Comparison of ENCODE assay signal across 8 mouse cellular contexts in the genomic region with DNA sequence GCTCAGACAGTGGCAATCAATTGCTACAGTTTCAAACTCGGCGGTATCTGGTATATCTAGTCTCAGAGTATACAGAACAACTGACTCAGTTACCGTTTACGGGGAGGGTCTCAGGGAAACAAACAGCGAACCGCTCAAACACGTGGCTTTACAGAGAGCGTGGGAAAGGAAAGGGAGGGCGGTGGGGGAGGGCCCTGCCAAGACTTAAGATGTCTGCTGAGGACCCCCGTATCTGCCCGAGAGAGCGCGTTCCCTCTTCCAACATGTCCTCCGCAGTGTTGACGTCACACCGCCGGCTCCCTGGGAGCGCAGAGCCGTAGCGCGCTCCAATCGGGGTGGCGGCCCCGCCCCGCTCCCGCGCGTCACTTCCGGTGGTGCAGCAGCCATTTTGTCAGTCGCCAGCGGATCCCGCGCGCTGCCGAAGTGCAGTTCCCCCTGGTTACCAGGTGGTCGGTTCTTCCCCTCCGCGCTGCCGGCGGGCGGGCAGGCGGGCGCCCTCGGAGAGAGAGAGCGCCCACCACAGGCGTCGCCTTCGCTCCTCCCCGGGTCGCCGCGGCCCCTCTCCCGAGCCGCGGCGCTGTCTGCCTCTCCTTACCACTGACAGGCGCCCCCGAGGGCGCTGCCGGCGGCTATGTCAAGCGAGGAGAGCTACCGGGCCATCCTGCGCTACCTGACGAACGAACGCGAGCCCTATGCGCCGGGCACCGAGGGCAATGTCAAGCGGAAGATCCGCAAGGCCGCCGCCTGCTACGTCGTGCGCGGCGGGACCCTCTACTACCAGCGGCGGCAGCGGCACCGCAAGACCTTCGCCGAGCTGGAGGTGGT. TPM values are rescaled to one million over a fixed set of nuclear protein-coding genes. Genes with fewer than 3 reads are reported as not detected.
DNase-seq lines count a peak whose midpoint lies in the region; ATAC-seq and TF ChIP-seq lines count a peak whose summit lies in the region.

A gene (plus strand): TSS at position 453 of the 825 bp plus-strand sequence.

- peaks cover 4 to 25% of the 10 kb centered on the region in 2 experiments for H3K4me1 ChIP-seq in MEL (ENCODE audit: control insufficient read depth in 1 of 2, insufficient read depth in 2 of 2, low read length in 2 of 2)
- H3K4me1 ChIP-seq in cerebellum, adult 2 months (ENCODE audit: control insufficient read depth, insufficient read depth, low read length) = no peaks in the 10 kb centered on the region
- H3K4me1 ChIP-seq in forebrain, postnatal 0 days (ENCODE audit: insufficient read depth) = peaks cover 6% of the 10 kb centered on the region; the same call in 1 of the 2 replicates
- peaks cover 37% of the 10 kb centered on the region for H3K4me1 ChIP-seq in lung, embryonic 15.5 days

- peak; percentile 99 for DNase-seq in MEL (ENCODE audit: low read depth, low spot score)
- peak; percentile 98 to 99 for DNase-seq in cerebellum, adult 2 months
- DNase-seq in forebrain, postnatal 0 days = peak; percentile 100
- DNase-seq in heart, postnatal 4 days = peak; percentile 100
- DNase-seq in layer of hippocampus, adult 8-10 months (ENCODE audit: low spot score in 2 of 2) = peak; percentile 96 to 99
- DNase-seq in ovary, adult 18-20 months (ENCODE audit: low spot score) = peak; percentile 98
- peak; percentile 100 for DNase-seq in thymus, postnatal 0 days (ENCODE audit: low spot score)

- peak within 1 kb of the TSS; percentile 67 to 71 for H3K4me3 ChIP-seq in MEL (ENCODE audit: control insufficient read depth in 1 of 2, insufficient read depth in 1 of 2, low read depth in 2 of 2, low read length in 2 of 2)
- peak within 1 kb of the TSS; percentile 77 for H3K4me3 ChIP-seq in cerebellum, adult 2 months (replicated peaks; ENCODE audit: insufficient read depth, low read depth, low read length)
- H3K4me3 ChIP-seq in forebrain, postnatal 0 days (ENCODE audit: low read depth, low read length) = peak within 1 kb of the TSS; percentile 95
- H3K4me3 ChIP-seq in lung, embryonic 15.5 days = peak within 1 kb of the TSS; percentile 97

- no peak for TF ChIP-seq RAD21 in MEL (IDR thresholded peaks at IDR 0.05; ENCODE audit: low read depth, low read length)

- TF ChIP-seq POLR2A in MEL (IDR thresholded peaks at IDR 0.05; ENCODE audit: control insufficient read depth in 1 of 2, insufficient read depth in 1 of 2, low read depth in 1 of 2, low read length in 2 of 2, poor library complexity in 1 of 2) = peak in 1 of 2 experiments; percentile 75
- peak; percentile 79; the same call in 1 of the 2 replicates for TF ChIP-seq POLR2A in cerebellum, adult 2 months (IDR thresholded peaks at IDR 0.05; ENCODE audit: borderline replicate concordance, insufficient read depth, low read length)

- WGBS in cerebellum, adult 2 months = under 1% methylated on average over 83 of the region's 86 CpGs
- WGBS in forebrain, postnatal 0 days = 2% methylated on average over 81 of the region's 86 CpGs
- under 1% methylated on average over 78 of the region's 86 CpGs for WGBS in lung, embryonic 15.5 days

- TF ChIP-seq CTCF in MEL (IDR thresholded peaks at IDR 0.05 in 2 of 3, conservative IDR thresholded peaks at IDR 0.05 in 1 of 3; ENCODE audit: control insufficient read depth in 1 of 3, insufficient read depth in 1 of 3, low read depth in 2 of 3, low read length in 3 of 3, poor library complexity in 1 of 3, severe bottlenecking in 1 of 3) = no peak
- TF ChIP-seq CTCF in cerebellum, adult 2 months (IDR thresholded peaks at IDR 0.05; ENCODE audit: borderline replicate concordance, insufficient read depth, low read depth, low read length) = no peak
- peak; percentile 54 for TF ChIP-seq CTCF in forebrain, postnatal 0 days (IDR thresholded peaks at IDR 0.05; ENCODE audit: low read depth)

- peak within 1 kb of the TSS; percentile 85 for H3K27ac ChIP-seq in MEL (ENCODE audit: control insufficient read depth, low read depth, low read length)
- H3K27ac ChIP-seq in cerebellum, adult 2 months (ENCODE audit: insufficient read depth, low read length) = peak within 1 kb of the TSS; percentile 84
- H3K27ac ChIP-seq in forebrain, postnatal 0 days (ENCODE audit: low read depth, low read length) = peak within 1 kb of the TSS; percentile 94
- peak within 1 kb of the TSS; percentile 92 for H3K27ac ChIP-seq in lung, embryonic 15.5 days

- ATAC-seq in forebrain, postnatal 0 days = peak; percentile 98
- peak; percentile 98 for ATAC-seq in lung, embryonic 15.5 days (ENCODE audit: borderline replicate concordance, extremely low read depth, low FRiP score, low TSS enrichment)

- H3K4me2 ChIP-seq in forebrain, postnatal 0 days (ENCODE audit: low read depth) = peak within 1 kb of the TSS; percentile 71
- peak within 1 kb of the TSS; percentile 83 for H3K4me2 ChIP-seq in lung, embryonic 15.5 days

- peak in 1 of 2 experiments; percentile 50; a peak in 3 of 4 replicates for TF ChIP-seq EP300 in MEL (IDR thresholded peaks at IDR 0.05; ENCODE audit: low read depth in 1 of 2, low read length in 2 of 2)

- peak within 1 kb of the TSS; percentile 77 for H3K9ac ChIP-seq in MEL (ENCODE audit: control insufficient read depth, low read depth, low read length, poor library complexity, severe bottlenecking)
- H3K9ac ChIP-seq in forebrain, postnatal 0 days = peak within 1 kb of the TSS; percentile 92
- peak within 1 kb of the TSS; percentile 95 for H3K9ac ChIP-seq in lung, embryonic 15.5 days

- no peaks in the 10 kb centered on the region for H3K9me3 ChIP-seq in MEL (replicated peaks; ENCODE audit: insufficient read depth, low read length)
- H3K9me3 ChIP-seq in forebrain, postnatal 0 days (ENCODE audit: low read length) = no peaks in the 10 kb centered on the region
- H3K9me3 ChIP-seq in lung, embryonic 15.5 days = no peaks in the 10 kb centered on the region

- peaks cover 51% of the 10 kb centered on the region for H3K79me2 ChIP-seq in MEL (ENCODE audit: control insufficient read depth, insufficient read depth, low read length, poor library complexity)

- H3K36me3 ChIP-seq in MEL (ENCODE audit: control insufficient read depth in 1 of 2, insufficient read depth in 2 of 2, low read length in 2 of 2) = peaks cover 26 to 56% of the 10 kb centered on the region in 2 experiments
- peaks cover 37% of the 10 kb centered on the region for H3K36me3 ChIP-seq in forebrain, postnatal 0 days (ENCODE audit: insufficient read depth)
- H3K36me3 ChIP-seq in lung, embryonic 15.5 days = peaks cover 36% of the 10 kb centered on the region

- H3K27me3 ChIP-seq in MEL (ENCODE audit: control insufficient read depth in 1 of 2, insufficient read depth in 2 of 2, low read length in 2 of 2) = no peaks in the 10 kb centered on the region
- no peaks in the 10 kb centered on the region for H3K27me3 ChIP-seq in cerebellum, adult 2 months (ENCODE audit: control insufficient read depth, insufficient read depth, low read length)
- no peaks in the 10 kb centered on the region for H3K27me3 ChIP-seq in forebrain, postnatal 0 days (ENCODE audit: insufficient read depth, low read length)
- no peaks in the 10 kb centered on the region for H3K27me3 ChIP-seq in lung, embryonic 15.5 days

TF ChIP-seq in MEL, 35 proteins besides CTCF, POLR2A, EP300 and RAD21 (continues in another document):
- TF ChIP-seq ELF1 (IDR thresholded peaks at IDR 0.05; ENCODE audit: low read depth, low read length) (peak; percentile 63; the same call in 1 of the 2 replicates), GATA1 (IDR thresholded peaks at IDR 0.05; ENCODE audit: low read depth, low read length) (no peak), NRF1 (IDR thresholded peaks at IDR 0.05; ENCODE audit: insufficient read depth, low read depth, low read length, poor library complexity, severe bottlenecking) (peak; percentile 59), KAT2A (conservative IDR thresholded peaks at IDR 0.05; ENCODE audit: low read depth, low read length) (peak; percentile 76), E2F4 (IDR thresholded peaks at IDR 0.05; ENCODE audit: borderline replicate concordance, low read depth, low read length) (peak; percentile 64; the same call in 1 of the 2 replicates), GABPA (IDR thresholded peaks at IDR 0.05; ENCODE audit: low read depth, low read length) (no peak), MAX (IDR thresholded peaks at IDR 0.05; ENCODE audit: low read length) (peak; percentile 99), USF2 (IDR thresholded peaks at IDR 0.05; ENCODE audit: borderline replicate concordance in 1 of 2, insufficient read depth in 1 of 2, low read depth in 1 of 2, low read length in 2 of 2) (no peak), RCOR1 (IDR thresholded peaks at IDR 0.05; ENCODE audit: low read depth, low read length) (peak; percentile 72), TBP (IDR thresholded peaks at IDR 0.05; ENCODE audit: low read depth, low read length) (no peak; the same call in 1 of the 2 replicates), TAL1 (IDR thresholded peaks at IDR 0.05; ENCODE audit: low read length) (no peak), USF1 (IDR thresholded peaks at IDR 0.05; ENCODE audit: low read depth, low read length) (peak; percentile 78), MYB (IDR thresholded peaks at IDR 0.05; ENCODE audit: low read depth, low read length) (peak; percentile 69; the same call in 1 of the 2 replicates), ZNF384 (IDR thresholded peaks at IDR 0.05; ENCODE audit: low read depth, low read length) (0 out of 2 replicates have a peak, but pooled peaks have one; percentile 8), ZMIZ1 (IDR thresholded peaks at IDR 0.05; ENCODE audit: low read depth, low read length) (peak; percentile 67), MEF2A (IDR thresholded peaks at IDR 0.05; ENCODE audit: extremely low read depth, insufficient replicate concordance, low read depth, low read length, poor library complexity, severe bottlenecking) (no peak), ETS1 (IDR thresholded peaks at IDR 0.05; ENCODE audit: low read depth, low read length) (peak; percentile 86), ZKSCAN1 (IDR thresholded peaks at IDR 0.05; ENCODE audit: low read depth, low read length) (no peak), MAFK (IDR thresholded peaks at IDR 0.05; ENCODE audit: borderline replicate concordance, low read depth, low read length) (0 out of 2 replicates have a peak, but pooled peaks have one; percentile 24)

RNA-seq across cellular contexts. Expression of the gene that starts here (rescaled TPM):
- total RNA-seq in MEL (2012; rRNA removed) = 17.6 and 19.0 TPM in 2 replicates
- polyA plus RNA-seq in MEL (2012; ENCODE audit: insufficient read depth in 1 of 2, insufficient read length in 2 of 2, low read depth in 1 of 2, low replicate concordance in 2 of 2, missing spikeins in 1 of 2) = 10 to 100 TPM in 1 of 2 experiments, not detected in 1; 12.5 TPM
- 25.5 and 27.5 TPM in 2 replicates for polyA plus RNA-seq in cerebellum, adult 2 months (2012; rRNA removed)
- total RNA-seq in forebrain, postnatal 0 days (2014; rRNA removed) = 22.3 and 23.7 TPM in 2 replicates
- 9.9 and 15.6 TPM in 2 replicates for polyA plus RNA-seq in forebrain, postnatal 0 days (2015; fragmentation: Nextera tagmentation; extraction: Ambion mirVana)
- 10 to 100 TPM in 1 of 2 experiments, 1 to 10 TPM in 1; 8.8 to 10.4 TPM for total RNA-seq in heart, postnatal 4 days (2021)
- 10 to 100 TPM; 45.7 to 56.3 (median 50.5) TPM for total RNA-seq in layer of hippocampus, adult 8-10 months (2022)
- 17.9 and 18.2 TPM in 2 replicates for polyA plus RNA-seq in lung, embryonic 15.5 days (2015; fragmentation: Nextera tagmentation; extraction: Ambion mirVana)
- 15.6 and 20.2 TPM in 2 replicates for polyA plus RNA-seq in thymus, postnatal 0 days (2015; fragmentation: Nextera tagmentation; extraction: Ambion mirVana)

Comparison
In these comparisons a context has a peak if more than half of its experiments do, and no peak if none do; other contexts are left out.
1. Peak in every context shown above with its lines: DNase-seq, ATAC-seq, H3K4me3 ChIP-seq and H3K27ac ChIP-seq.